In genomic region chr8:70833520-70833919, GRCm38 (mm10) we compare ENCODE assay signal across 9 mouse cellular contexts. TPM values are rescaled to one million over a fixed set of nuclear protein-coding genes. Genes with fewer than 3 reads are reported as not detected.
DNase-seq lines count a peak whose midpoint lies in the region; ATAC-seq and TF ChIP-seq lines count a peak whose summit lies in the region.
"Had no signal": no experiment of that assay in that cellular context is flagged by ENCODE, and none has a peak within 500 bp of the region (broad histone marks: within the 10 kb centered on the region; RNA-seq: fewer than 3 reads in every experiment).

No protein-coding gene starts in this region.

- H3K4me2 ChIP-seq in midbrain, embryonic 13.5 days (replicated peaks), result no peak overlapping the region
- H3K4me2 ChIP-seq: hindbrain, embryonic 15.5 days had no signal

- TF ChIP-seq EP300 in heart, adult 2 months (IDR thresholded peaks at IDR 0.05; ENCODE audit: insufficient read depth, low read depth, low read length), result peak; percentile 98

- 20% methylated on average over 15 of the region's 15 CpGs for WGBS in heart, adult 2 months
- WGBS in limb, embryonic 10.5 days, result 50% methylated on average over 15 of the region's 15 CpGs
- WGBS in midbrain, embryonic 13.5 days, result 51% methylated on average over 15 of the region's 15 CpGs

- ATAC-seq in midbrain, embryonic 13.5 days, result no peak; the same call in 1 of the 2 replicates

- H3K4me3 ChIP-seq in left cerebral cortex, adult 2 months, result no peak overlapping the region
- H3K4me3 ChIP-seq in heart, adult 2 months, result no peak overlapping the region
- no peak overlapping the region for H3K4me3 ChIP-seq in limb, embryonic 10.5 days
- H3K4me3 ChIP-seq in midbrain, embryonic 13.5 days (replicated peaks), result no peak overlapping the region
- H3K4me3 ChIP-seq: hindbrain, embryonic 15.5 days had no signal

- no peak for TF ChIP-seq CTCF in left cerebral cortex, adult 2 months (IDR thresholded peaks at IDR 0.05)
- no peak for TF ChIP-seq CTCF in heart, adult 2 months (IDR thresholded peaks at IDR 0.05)

- H3K27ac ChIP-seq in left cerebral cortex, adult 2 months, result peak overlapping the region; percentile 55
- H3K27ac ChIP-seq in heart, adult 2 months, result peak overlapping the region; percentile 77
- H3K27ac ChIP-seq in limb, embryonic 10.5 days, result 0 out of 2 replicates have a peak overlapping the region, but pooled peaks have one; percentile 64
- no peak overlapping the region for H3K27ac ChIP-seq in midbrain, embryonic 13.5 days
- H3K27ac ChIP-seq: hindbrain, embryonic 15.5 days had no signal

- TF ChIP-seq POLR2A in heart, adult 2 months (IDR thresholded peaks at IDR 0.05; ENCODE audit: insufficient read depth, low read depth, low read length), result peak; percentile 58; the same call in 1 of the 2 replicates

- intact Hi-C loops in left cerebral cortex, adult 2 months (cut with DNase I), result no loop called here
- intact Hi-C loops in left cerebral cortex, postnatal 25 days (cut with DNase I), result no loop called here
- intact Hi-C loops in heart, adult 2 months (cut with DNase I), result no loop called here

- peak overlapping the region; percentile 24; the same call in 1 of the 2 replicates for H3K9ac ChIP-seq in heart, adult 2 months (ENCODE audit: low read depth, low read length)
- H3K9ac ChIP-seq in midbrain, embryonic 13.5 days (replicated peaks), result no peak overlapping the region
- H3K9ac ChIP-seq: hindbrain, embryonic 15.5 days had no signal

- H3K27me3 ChIP-seq in heart, adult 2 months (ENCODE audit: control insufficient read depth, insufficient read depth, low read length), result no peaks in the 10 kb centered on the region
- no peaks in the 10 kb centered on the region for H3K27me3 ChIP-seq in limb, embryonic 10.5 days (ENCODE audit: low read depth, poor library complexity, severe bottlenecking)
- H3K27me3 ChIP-seq in midbrain, embryonic 13.5 days, result no peaks in the 10 kb centered on the region
- H3K27me3 ChIP-seq: hindbrain, embryonic 15.5 days had no signal

- no peaks in the 10 kb centered on the region for H3K36me3 ChIP-seq in heart, adult 2 months (ENCODE audit: control insufficient read depth, insufficient read depth, low read length)
- peaks cover 13% of the 10 kb centered on the region for H3K36me3 ChIP-seq in limb, embryonic 10.5 days
- peaks cover 18% of the 10 kb centered on the region; the same call in 1 of the 2 replicates for H3K36me3 ChIP-seq in midbrain, embryonic 13.5 days
- H3K36me3 ChIP-seq: hindbrain, embryonic 15.5 days had no signal

- no peaks in the 10 kb centered on the region for H3K79me2 ChIP-seq in heart, adult 2 months (replicated peaks; ENCODE audit: control insufficient read depth, insufficient read depth, low read length)

- no peaks in the 10 kb centered on the region for H3K9me3 ChIP-seq in limb, embryonic 10.5 days (replicated peaks)
- no peaks in the 10 kb centered on the region for H3K9me3 ChIP-seq in midbrain, embryonic 13.5 days
- H3K9me3 ChIP-seq: hindbrain, embryonic 15.5 days had no signal

- DNase-seq in left cerebral cortex, adult 2 months (ENCODE audit: extremely low spot score in 1 of 2, low spot score in 2 of 2), result peak in 1 of 2 experiments; percentile 42
- no peak for DNase-seq in left cerebral cortex, postnatal 25 days (ENCODE audit: low spot score in 2 of 2)
- DNase-seq in brain, adult 2 months (ENCODE audit: low read depth, low spot score), result peak; percentile 76
- DNase-seq in heart, adult 2 months, result peak; percentile 81 to 87
- DNase-seq in limb, embryonic 10.5 days (ENCODE audit: low spot score), result no peak
- DNase-seq in testis, postnatal 10 days (ENCODE audit: low spot score), result peak; percentile 64
- no peak for DNase-seq in urinary bladder, postnatal 4 days (ENCODE audit: low spot score in 2 of 2)

- H3K4me1 ChIP-seq in heart, adult 2 months (ENCODE audit: control insufficient read depth, insufficient read depth, low read length), result peaks cover 5% of the 10 kb centered on the region
- H3K4me1 ChIP-seq in limb, embryonic 10.5 days, result peaks cover 43% of the 10 kb centered on the region
- H3K4me1 ChIP-seq in midbrain, embryonic 13.5 days (replicated peaks), result peaks cover 17% of the 10 kb centered on the region

RNA-seq across cellular contexts. Expression of gene Arrdc2, which starts 6.0 kb away (rescaled TPM):
- 10 to 100 TPM; 19.5 to 20.7 TPM for total RNA-seq in left cerebral cortex, adult 2 months (2021)
- total RNA-seq in left cerebral cortex, postnatal 25 days (2021), result 10 to 100 TPM in 1 of 2 experiments, 1 to 10 TPM in 1; 9.5 to 12.2 TPM
- total RNA-seq in heart, adult 2 months (2021), result 10 to 100 TPM in 1 of 2 experiments, 1 to 10 TPM in 1; 8.9 to 18.6 TPM
- polyA plus RNA-seq in heart, adult 2 months (2012; rRNA removed), result 15.2 and 36.2 TPM in 2 replicates
- 4.4 and 5.0 TPM in 2 replicates for polyA plus RNA-seq in limb, embryonic 10.5 days (2016; fragmentation: Nextera tagmentation; extraction: Ambion mirVana)
- polyA plus RNA-seq in midbrain, embryonic 13.5 days (2015; fragmentation: Nextera tagmentation; extraction: Ambion mirVana), result 7.7 and 10.5 TPM in 2 replicates

RNA-seq across cellular contexts. Expression of gene Il12rb1, which starts 25.3 kb away (rescaled TPM):
- total RNA-seq in left cerebral cortex, adult 2 months (2021), result under 1 TPM; 0.77 to 0.82 TPM
- under 1 TPM; 0.80 to 0.83 TPM for total RNA-seq in left cerebral cortex, postnatal 25 days (2021)
- total RNA-seq in heart, adult 2 months (2021), result not detected
- 0.15 and 0.16 TPM in 2 replicates for polyA plus RNA-seq in heart, adult 2 months (2012; rRNA removed)
- polyA plus RNA-seq in limb, embryonic 10.5 days (2016; fragmentation: Nextera tagmentation; extraction: Ambion mirVana), result not detected in 2 replicates
- polyA plus RNA-seq in midbrain, embryonic 13.5 days (2015; fragmentation: Nextera tagmentation; extraction: Ambion mirVana), result not detected in 2 replicates
- polyA plus RNA-seq: hindbrain, embryonic 15.5 days had no signal

RNA-seq across cellular contexts. Expression of gene Mast3, which starts 28.7 kb away (rescaled TPM):
- 100 to 1,000 TPM; 369 to 386 TPM for total RNA-seq in left cerebral cortex, adult 2 months (2021)
- total RNA-seq in left cerebral cortex, postnatal 25 days (2021), result 100 to 1,000 TPM; 298 to 350 TPM
- total RNA-seq in heart, adult 2 months (2021), result 1 to 10 TPM; 6.0 to 7.4 TPM
- polyA plus RNA-seq in heart, adult 2 months (2012; rRNA removed), result 12.7 and 13.9 TPM in 2 replicates
- 12.7 and 17.1 TPM in 2 replicates for polyA plus RNA-seq in limb, embryonic 10.5 days (2016; fragmentation: Nextera tagmentation; extraction: Ambion mirVana)
- 14.6 and 18.3 TPM in 2 replicates for polyA plus RNA-seq in midbrain, embryonic 13.5 days (2015; fragmentation: Nextera tagmentation; extraction: Ambion mirVana)

RNA-seq across cellular contexts. Expression of gene Kcnn1, which starts 29.5 kb away (rescaled TPM):
- total RNA-seq in left cerebral cortex, adult 2 months (2021), result 10 to 100 TPM; 20.0 to 20.4 TPM
- total RNA-seq in left cerebral cortex, postnatal 25 days (2021), result 10 to 100 TPM; 19.1 to 20.9 TPM
- 10 to 100 TPM; 12.6 to 14.7 TPM for total RNA-seq in heart, adult 2 months (2021)
- polyA plus RNA-seq in heart, adult 2 months (2012; rRNA removed), result 21.5 and 29.0 TPM in 2 replicates
- 2.8 and 4.0 TPM in 2 replicates for polyA plus RNA-seq in limb, embryonic 10.5 days (2016; fragmentation: Nextera tagmentation; extraction: Ambion mirVana)
- 19.6 and 26.9 TPM in 2 replicates for polyA plus RNA-seq in midbrain, embryonic 13.5 days (2015; fragmentation: Nextera tagmentation; extraction: Ambion mirVana)

RNA-seq across cellular contexts. Expression of gene Ccdc124, which starts 40.2 kb away (rescaled TPM):
- 10 to 100 TPM; 94.8 to 99.0 TPM for total RNA-seq in left cerebral cortex, adult 2 months (2021)
- total RNA-seq in left cerebral cortex, postnatal 25 days (2021), result 10 to 100 TPM; 88.0 to 95.9 TPM
- total RNA-seq in heart, adult 2 months (2021), result 10 to 100 TPM; 44.6 to 49.1 TPM
- 26.8 and 40.7 TPM in 2 replicates for polyA plus RNA-seq in heart, adult 2 months (2012; rRNA removed)
- 174 and 187 TPM in 2 replicates for polyA plus RNA-seq in limb, embryonic 10.5 days (2016; fragmentation: Nextera tagmentation; extraction: Ambion mirVana)
- 160 TPM in 2 replicates for polyA plus RNA-seq in midbrain, embryonic 13.5 days (2015; fragmentation: Nextera tagmentation; extraction: Ambion mirVana)

Comparison
In these comparisons a context has a peak if more than half of its experiments do, and no peak if none do; other contexts are left out.
1. DNase-seq: peak in brain, adult 2 months (single experiment), heart, adult 2 months (2 of 2) and testis, postnatal 10 days (single experiment); none in left cerebral cortex, postnatal 25 days (0 of 2), limb, embryonic 10.5 days (single experiment) and urinary bladder, postnatal 4 days (0 of 2).
2. RNA of gene Mast3, which starts 28.7 kb away (total RNA-seq): 369 to 386 TPM in left cerebral cortex, adult 2 months and 298 to 350 TPM in left cerebral cortex, postnatal 25 days; 6.0 to 7.4 TPM in heart, adult 2 months; every median in the first group is over 10 times any median in the second.